ENCODE assay signal across 9 mouse cellular contexts in genomic region chr15:12201856-12202255, GRCm38 (mm10).
"Had no signal": no experiment of that assay in that cellular context is flagged by ENCODE, and none has a peak within 500 bp of the region (broad histone marks: within the 10 kb centered on the region; RNA-seq: fewer than 3 reads in every experiment).

No protein-coding gene starts in this region.

- DNase-seq: kidney, postnatal 4 days; liver, postnatal 0 days; right cerebral cortex, postnatal 14 days; thymus, postnatal 4 days had no signal

- H3K27ac ChIP-seq: layer of hippocampus, adult 2 months; limb, embryonic 12.5 days; liver, embryonic 12.5 days; midbrain, embryonic 13.5 days; stomach, embryonic 15.5 days had no signal

- H3K4me2 ChIP-seq: limb, embryonic 12.5 days; liver, embryonic 12.5 days; midbrain, embryonic 13.5 days; stomach, embryonic 15.5 days had no signal

- H3K9me3 ChIP-seq: limb, embryonic 12.5 days; liver, embryonic 12.5 days; midbrain, embryonic 13.5 days; stomach, embryonic 15.5 days had no signal

- H3K27me3 ChIP-seq: limb, embryonic 12.5 days; liver, embryonic 12.5 days; midbrain, embryonic 13.5 days; stomach, embryonic 15.5 days had no signal

- H3K9ac ChIP-seq: limb, embryonic 12.5 days; liver, embryonic 12.5 days; liver, postnatal 0 days; midbrain, embryonic 13.5 days; stomach, embryonic 15.5 days had no signal

- H3K36me3 ChIP-seq: limb, embryonic 12.5 days; liver, embryonic 12.5 days; midbrain, embryonic 13.5 days; stomach, embryonic 15.5 days had no signal

- ATAC-seq: liver, embryonic 12.5 days; liver, postnatal 0 days; midbrain, embryonic 13.5 days had no signal

- H3K4me3 ChIP-seq: layer of hippocampus, adult 2 months; limb, embryonic 12.5 days; liver, embryonic 12.5 days; midbrain, embryonic 13.5 days; stomach, embryonic 15.5 days had no signal
